Mouse (Mus musculus) limb, embryonic 10.5 days (tissue): Measurements from ENCODE around the gene Pnkd. TPM values are rescaled to one million over a fixed set of nuclear protein-coding genes. Genes with fewer than 3 reads are reported as not detected.
"Not testable (repeated sequence)": the region's sequence is repeated elsewhere in the genome, so short reads cannot be mapped to it uniquely, and the experiment has no call there.

Source experiments
- DNase-seq: peaks from one replicate; pipeline ENCODE4 v3.0.0-alpha.2; 2017; ENCODE audit warnings: low spot score
- H3K27ac ChIP-seq: fragments of 300-500 bp; sonication (generic); 2 replicates; pipeline ENCODE4 v1.5.1; 2016; ENCODE audit warnings: mild to moderate bottlenecking
- H3K27me3 ChIP-seq: fragments of 300-500 bp; sonication (generic); 2 replicates; pipeline ENCODE4 v1.6.1; 2016; ENCODE audit warnings: low read depth, mild to moderate bottlenecking; ENCODE audit not compliant: poor library complexity, severe bottlenecking
- H3K36me3 ChIP-seq: fragments of 300-500 bp; sonication (generic); 2 replicates; pipeline ENCODE4 v1.6.1; 2016; ENCODE audit warnings: mild to moderate bottlenecking, moderate library complexity
- H3K4me1 ChIP-seq: fragments of 300-500 bp; sonication (generic); 2 replicates; pipeline ENCODE4 v1.6.1; 2016
- H3K4me3 ChIP-seq: fragments of 300-500 bp; sonication (generic); 2 replicates; pipeline ENCODE4 v1.5.1; 2016; ENCODE audit warnings: mild to moderate bottlenecking, moderate library complexity
- H3K9me3 ChIP-seq: fragments of 300-500 bp; sonication (generic); replicated peaks from 2 replicates; pipeline ENCODE4 v1.6.1; 2016; ENCODE audit warnings: mild to moderate bottlenecking
- WGBS: fragments of 180-500 bp; shearing (Covaris S2); methylation state at CpG from one replicate; pipeline ENCODE4 v1.1.7; 2016; 5-methylcytosine and 5-hydroxymethylcytosine counted together
- polyA plus RNA-seq: library from polyadenylated mRNA; unstranded; fragments of >200 nt; fragmentation: Nextera tagmentation; extraction: Ambion mirVana; gene quantifications from 2 replicates; pipeline ENCODE4 v1.2.1, GENCODE M21; 2016

Pnkd gene
- polyA plus RNA-seq, 1 experiment from 2014 or later = 113 TPM

DNA sequence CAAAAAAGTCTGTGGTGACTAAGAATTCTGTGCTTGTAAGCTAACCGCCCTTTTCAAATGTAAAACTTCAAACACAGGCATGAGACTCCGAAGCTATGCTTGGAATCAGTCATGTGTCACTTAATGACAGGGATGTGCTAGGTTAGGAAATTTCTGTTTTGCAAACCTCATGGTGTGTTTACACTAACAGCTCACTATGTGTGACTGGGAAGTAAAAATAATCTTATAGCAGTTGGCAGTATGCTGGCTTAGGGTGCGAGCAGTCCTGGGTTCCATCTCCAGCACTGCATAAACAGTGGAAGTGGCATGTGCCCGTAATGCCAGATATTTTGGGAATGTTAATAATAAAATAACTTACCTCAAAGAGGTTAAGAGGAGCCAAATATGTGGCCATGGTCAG is 20.2 kb downstream of the Pnkd start:
- no peaks in the 10 kb centered on the region for H3K36me3 ChIP-seq
- H3K27ac ChIP-seq = no peak overlapping the region
- H3K4me3 ChIP-seq = no peak overlapping the region
- peaks cover 33% of the 10 kb centered on the region for H3K4me1 ChIP-seq
- no peaks in the 10 kb centered on the region for H3K9me3 ChIP-seq
- no peaks in the 10 kb centered on the region for H3K27me3 ChIP-seq
- DNase-seq = no peak
- 59% methylated on average over 4 of the region's 4 CpGs for WGBS

DNA sequence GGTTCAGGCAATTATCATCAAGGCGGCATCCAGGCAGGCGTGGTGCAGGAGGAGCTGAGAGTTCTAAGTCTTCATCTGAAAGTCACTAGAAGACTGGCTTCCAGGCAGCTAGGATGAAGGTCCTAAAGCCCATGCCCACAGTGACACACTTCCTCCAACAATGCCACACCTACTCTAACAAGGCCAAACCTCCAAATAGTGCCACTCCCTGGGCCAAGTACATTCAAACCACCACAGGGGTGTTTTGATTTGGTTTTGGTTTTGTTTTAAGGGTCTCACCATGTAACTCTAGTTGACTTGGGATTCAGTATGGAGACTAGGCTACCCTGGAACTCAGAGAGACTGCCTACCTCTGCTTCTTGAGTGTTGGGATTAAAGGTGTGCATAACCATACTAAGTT is 20.8 kb downstream of the Pnkd start, which contains the start of gene Tmbim1:
Gene Tmbim1 (minus strand): TSS at position 101 of the 400 bp plus-strand sequence.
- no peak for DNase-seq

DNA sequence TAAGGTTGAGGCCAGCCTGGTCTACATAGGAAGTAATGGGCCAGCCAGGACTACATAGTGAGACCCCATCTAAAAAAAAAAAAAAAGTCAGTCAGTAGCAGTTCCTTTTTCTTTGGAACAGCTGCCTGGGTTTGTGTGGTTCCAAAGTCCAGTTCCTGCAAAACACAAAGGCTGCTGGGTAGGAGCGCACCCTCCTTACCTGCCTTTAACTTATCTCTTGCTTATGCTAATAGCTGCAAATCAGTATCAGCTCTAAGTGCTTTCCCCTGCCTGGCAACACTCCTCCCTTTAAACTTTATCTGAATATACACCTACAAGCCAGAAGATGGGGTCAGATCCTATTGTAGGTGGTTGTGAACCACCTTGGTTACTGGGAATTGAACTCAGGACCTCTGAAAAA is 22.4 kb downstream of the Pnkd start:
- Histone ChIP-seq H3K36me3 (no peaks in the 10 kb centered on the region), H3K4me1 (peaks cover 35% of the 10 kb centered on the region), H3K27me3 (no peaks in the 10 kb centered on the region), H3K4me3 (no peak overlapping the region), H3K27ac (no peak overlapping the region), H3K9me3 (no peaks in the 10 kb centered on the region)
- DNase-seq = no peak
- WGBS = 96% methylated on average over 1 of the region's 1 CpGs

More for the DNA sequence above, 20.8 kb downstream of the Pnkd start, which contains the start of gene Tmbim1:
- peak within 1 kb of the TSS; percentile 84; the same call in 1 of the 2 replicates for H3K27ac ChIP-seq
- no peaks in the 10 kb centered on the region for H3K9me3 ChIP-seq
- H3K27me3 ChIP-seq = no peaks in the 10 kb centered on the region
- peaks cover 35% of the 10 kb centered on the region for H3K4me1 ChIP-seq
- 58% methylated on average over 2 of the region's 2 CpGs for WGBS
- H3K36me3 ChIP-seq = no peaks in the 10 kb centered on the region
- peak within 1 kb of the TSS; percentile 70 for H3K4me3 ChIP-seq

DNA sequence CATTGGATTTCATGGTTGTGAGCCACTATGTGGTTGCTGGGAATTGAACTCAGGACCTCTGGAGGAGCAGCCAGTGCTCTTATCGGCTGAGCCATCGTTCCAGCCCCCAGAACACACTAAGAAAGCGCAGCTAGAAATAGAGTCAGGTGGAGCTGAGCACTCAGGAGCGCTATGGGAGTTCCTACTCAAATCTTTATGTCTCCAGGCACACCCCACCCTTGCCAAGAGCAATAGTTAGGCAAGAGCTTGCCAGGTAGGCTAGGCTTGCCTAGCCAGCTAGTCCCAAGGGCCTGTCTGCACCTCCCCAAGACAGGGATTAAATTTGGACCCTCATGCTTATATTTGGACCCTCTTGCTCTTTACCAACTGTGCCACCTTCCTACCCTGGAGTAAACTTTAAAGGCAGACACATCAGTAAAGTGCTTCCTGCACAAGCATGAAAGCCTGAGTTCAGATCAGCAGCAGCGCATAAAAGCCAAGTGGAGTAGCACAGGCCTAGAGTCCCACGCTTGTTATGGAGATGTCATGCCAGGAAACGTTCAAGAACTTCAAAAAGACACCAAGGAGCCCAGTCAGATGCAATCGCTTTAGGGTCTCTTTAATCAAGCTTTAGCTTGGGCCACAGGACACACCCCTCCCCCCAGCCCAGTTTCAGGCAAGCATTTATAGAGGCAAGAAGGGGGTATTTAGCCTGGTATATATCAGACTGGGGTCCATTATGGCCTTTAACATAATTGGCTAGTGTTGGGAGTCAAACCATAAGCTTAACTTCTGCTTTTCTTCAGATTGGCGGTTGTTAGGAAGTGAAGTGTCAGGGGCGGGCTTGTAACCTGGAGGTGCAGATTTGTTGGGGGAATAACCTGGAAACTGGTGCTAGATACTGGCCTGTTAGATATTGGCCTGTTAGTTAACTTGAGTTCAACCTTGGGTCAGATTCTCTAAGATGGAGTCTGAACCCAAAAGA is 23.6 kb downstream of the Pnkd start:
- Histone ChIP-seq H3K9me3 (no peaks in the 10 kb centered on the region), H3K4me1 (peaks cover 26% of the 10 kb centered on the region), H3K4me3 (no peak overlapping the region), H3K27me3 (no peaks in the 10 kb centered on the region), H3K36me3 (no peaks in the 10 kb centered on the region), H3K27ac (no peak overlapping the region)
- 59% methylated on average over 10 of the region's 10 CpGs for WGBS
- DNase-seq = no peak

DNA sequence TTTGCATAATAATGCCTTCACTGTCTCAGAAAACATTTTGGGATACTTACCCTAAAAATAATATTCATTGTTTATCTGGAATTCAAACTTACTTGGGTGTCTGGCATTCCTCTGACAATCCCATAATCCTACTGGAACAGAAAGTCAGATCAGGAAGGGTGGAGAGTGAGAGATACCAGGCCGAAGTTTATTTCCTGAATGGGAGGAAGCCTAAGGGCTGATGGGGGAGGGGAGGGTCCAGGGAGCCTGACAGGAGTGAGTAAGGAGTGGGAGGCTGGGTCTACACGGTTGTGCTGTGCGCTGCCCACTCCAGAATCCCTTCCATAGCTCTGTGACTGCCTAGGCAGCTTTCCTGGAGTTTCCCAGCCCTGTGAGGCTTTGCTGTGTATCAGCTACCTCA is 25.0 kb downstream of the Pnkd start:
- Histone ChIP-seq H3K4me1 (peaks cover 14% of the 10 kb centered on the region), H3K36me3 (no peaks in the 10 kb centered on the region), H3K9me3 (no peaks in the 10 kb centered on the region), H3K27me3 (no peaks in the 10 kb centered on the region), H3K4me3 (no peak overlapping the region), H3K27ac (peak overlapping the region; percentile 58)
- no peak for DNase-seq
- 42% methylated on average over 3 of the region's 3 CpGs for WGBS

DNA sequence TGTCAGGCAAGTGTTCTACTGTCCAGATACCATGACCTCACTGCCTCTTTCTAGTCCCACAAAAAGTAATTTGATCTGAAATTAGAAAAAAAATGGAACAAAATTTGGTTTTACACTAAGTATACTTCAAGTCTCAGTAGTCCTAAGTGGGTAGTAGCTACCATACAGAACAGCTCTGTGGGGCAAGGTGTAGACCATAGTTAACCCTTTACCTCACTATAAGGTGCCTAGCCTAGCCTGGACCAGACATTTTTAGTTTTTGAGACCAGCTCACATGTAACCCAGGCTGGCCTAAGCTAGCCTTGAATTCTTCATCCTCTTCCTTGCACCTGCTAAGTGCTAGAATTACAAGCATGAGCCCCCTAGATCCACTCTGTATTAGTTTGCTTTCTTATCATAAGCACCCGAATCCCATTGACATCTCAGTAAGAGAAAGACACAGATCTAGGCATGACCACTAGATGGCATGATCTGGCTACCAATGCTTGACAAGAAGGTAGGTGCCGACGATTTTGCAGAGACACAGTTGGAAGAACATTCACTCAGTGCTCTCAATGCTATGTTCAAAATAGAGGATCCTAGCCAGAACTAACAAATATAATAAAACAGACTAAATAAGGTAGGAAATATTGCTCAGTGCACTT is 28.4 kb downstream of the Pnkd start:
- DNase-seq = no peak
- Histone ChIP-seq H3K27ac (no peak overlapping the region), H3K27me3 (no peaks in the 10 kb centered on the region), H3K4me3 (no peak overlapping the region), H3K36me3 (no peaks in the 10 kb centered on the region), H3K4me1 (peaks cover 26% of the 10 kb centered on the region), H3K9me3 (no peaks in the 10 kb centered on the region)
- 8% methylated on average over 3 of the region's 3 CpGs for WGBS

DNA sequence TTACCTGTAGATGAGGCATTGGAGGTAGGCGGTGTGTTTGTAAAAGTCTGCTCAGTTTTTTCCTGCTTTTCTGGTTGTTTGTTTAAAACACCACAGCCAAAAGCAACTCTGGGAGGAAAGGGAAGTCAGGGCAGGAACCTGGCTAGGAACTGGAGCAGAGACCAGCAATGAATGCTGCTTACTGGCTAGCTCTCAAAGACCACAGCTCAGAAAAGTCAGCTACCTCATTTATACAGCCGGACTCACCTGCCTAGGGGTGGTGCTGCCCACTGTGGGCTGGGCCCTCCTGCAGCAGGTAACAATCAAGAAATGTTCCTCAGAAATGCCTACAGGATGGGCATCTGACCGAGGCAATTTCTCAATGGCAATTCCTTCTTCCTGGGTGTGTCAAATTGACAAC is 30.1 kb downstream of the Pnkd start:
- DNase-seq = no peak
- H3K27ac ChIP-seq = no peak overlapping the region
- no peaks in the 10 kb centered on the region for H3K9me3 ChIP-seq
- H3K4me3 ChIP-seq = no peak overlapping the region
- H3K36me3 ChIP-seq = no peaks in the 10 kb centered on the region
- no peaks in the 10 kb centered on the region for H3K27me3 ChIP-seq
- WGBS = 97% methylated on average over 3 of the region's 3 CpGs
- H3K4me1 ChIP-seq = peaks cover 20% of the 10 kb centered on the region

DNA sequence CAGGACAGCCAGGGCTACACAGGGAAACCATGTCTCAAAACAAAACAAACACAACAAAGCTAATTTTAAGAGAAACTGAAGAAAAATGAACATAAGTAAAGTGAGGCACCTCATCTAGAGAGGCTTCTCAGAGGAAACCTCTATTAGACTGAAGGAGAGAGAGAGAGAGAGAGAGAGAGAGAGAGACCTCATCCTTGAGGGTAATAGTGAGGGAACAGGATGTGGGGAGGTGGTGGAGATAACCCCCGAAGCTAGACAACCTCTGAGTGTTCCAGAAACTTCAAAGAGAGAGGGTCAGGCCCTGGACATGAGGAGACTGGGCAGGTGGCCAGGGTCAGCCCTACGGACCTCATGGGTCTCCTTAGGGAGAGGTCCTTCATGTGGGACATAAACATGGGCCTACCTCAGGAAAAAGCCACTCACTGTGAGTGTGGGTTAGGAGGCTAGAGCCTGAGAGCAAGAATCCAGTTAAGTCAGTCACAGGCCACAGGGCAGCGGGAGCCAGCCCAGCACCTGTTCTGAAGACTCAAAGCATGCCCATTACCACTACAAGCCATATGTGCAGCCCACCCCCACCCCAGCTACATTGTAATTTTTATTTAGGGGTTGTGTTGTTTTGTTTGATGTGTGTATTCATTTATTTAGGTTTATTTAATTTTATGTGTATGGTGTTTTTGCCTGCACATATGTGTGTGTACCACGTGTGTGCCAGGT is 31.5 kb downstream of the Pnkd start:
- no peak overlapping the region; the same call in 1 of the 2 replicates for H3K27ac ChIP-seq
- H3K27me3 ChIP-seq = no peaks in the 10 kb centered on the region
- no peaks in the 10 kb centered on the region for H3K36me3 ChIP-seq
- H3K4me3 ChIP-seq = no peak overlapping the region
- DNase-seq = no peak
- WGBS = 89% methylated on average over 4 of the region's 4 CpGs
- H3K4me1 ChIP-seq = peaks cover 16% of the 10 kb centered on the region
- H3K9me3 ChIP-seq = no peaks in the 10 kb centered on the region

DNA sequence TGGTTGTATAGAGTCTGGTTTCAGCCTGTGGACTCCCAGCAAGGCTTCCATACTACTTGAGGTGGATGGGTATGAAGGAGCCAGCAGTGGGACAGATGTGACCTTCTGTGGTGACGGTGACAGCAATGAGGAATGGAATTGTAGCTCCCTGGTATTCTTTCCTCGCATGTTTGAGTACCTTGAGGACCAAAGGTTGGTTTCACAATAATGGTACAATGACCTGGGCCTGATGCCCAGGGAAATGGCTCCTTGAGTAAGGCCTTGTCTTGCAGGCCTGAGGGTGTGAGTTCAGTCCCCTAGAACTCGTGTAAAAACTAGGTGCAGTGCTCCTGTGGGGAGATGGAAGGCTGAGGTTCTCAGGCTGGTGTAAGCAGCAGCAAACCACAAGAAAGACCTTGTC is 34.0 kb downstream of the Pnkd start:
- Histone ChIP-seq H3K36me3 (no peaks in the 10 kb centered on the region), H3K9me3 (no peaks in the 10 kb centered on the region), H3K27ac (no peak overlapping the region), H3K4me3 (no peak overlapping the region), H3K4me1 (peaks cover 21% of the 10 kb centered on the region), H3K27me3 (no peaks in the 10 kb centered on the region)
- WGBS = 96% methylated on average over 3 of the region's 3 CpGs
- DNase-seq = no peak

DNA sequence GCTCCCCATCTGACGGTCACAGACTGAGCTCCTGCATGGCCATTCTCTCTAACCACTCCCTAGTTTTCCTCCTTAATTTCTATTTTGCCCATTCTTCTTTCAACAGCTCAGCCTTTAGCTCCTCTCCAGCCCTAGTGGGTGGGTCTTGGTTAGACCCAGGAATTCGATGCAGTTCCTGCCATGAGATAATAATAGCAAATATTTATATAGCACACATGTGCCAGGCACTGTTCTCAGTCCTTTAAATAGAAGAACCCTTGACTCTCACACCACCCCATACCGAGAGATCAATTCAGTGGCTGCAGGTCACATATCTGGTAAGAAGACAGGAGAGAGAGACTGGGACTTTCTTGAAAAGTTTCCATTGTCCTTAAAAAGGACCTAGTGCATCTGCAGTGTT is 36.7 kb downstream of the Pnkd start:
- 85% methylated on average over 3 of the region's 3 CpGs for WGBS

DNA sequence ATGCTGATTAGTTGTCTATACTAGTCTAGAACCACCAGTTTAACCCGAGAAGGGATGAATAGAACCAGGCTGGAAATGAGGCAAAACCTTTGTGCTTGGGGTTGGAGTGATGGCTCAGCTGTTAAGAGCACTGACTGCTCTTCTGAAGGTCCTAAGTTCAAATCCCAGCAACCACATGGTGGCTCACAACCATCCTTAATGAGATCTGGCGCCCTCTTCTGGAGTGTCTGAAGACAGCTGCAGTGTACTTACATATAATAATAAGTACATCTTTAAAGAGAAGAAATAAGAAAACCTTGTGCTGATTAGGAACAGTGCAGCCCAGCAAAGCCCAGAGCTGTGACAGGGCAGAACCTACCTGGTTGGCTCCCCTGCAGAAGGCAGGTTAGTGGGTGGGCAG is 42.2 kb downstream of the Pnkd start:
- not testable (repeated sequence) for H3K9me3 ChIP-seq, H3K36me3 ChIP-seq, DNase-seq, H3K27me3 ChIP-seq, H3K27ac ChIP-seq, H3K4me3 ChIP-seq
- WGBS = 70% methylated on average over 2 of the region's 2 CpGs
- peaks cover 20% of the 10 kb centered on the region for H3K4me1 ChIP-seq

More for the DNA sequence above, 36.7 kb downstream of the Pnkd start:
- no peak for DNase-seq
- H3K4me3 ChIP-seq = no peak overlapping the region
- peaks cover 17% of the 10 kb centered on the region for H3K4me1 ChIP-seq
- no peaks in the 10 kb centered on the region for H3K9me3 ChIP-seq
- no peak overlapping the region for H3K27ac ChIP-seq
- H3K27me3 ChIP-seq = no peaks in the 10 kb centered on the region
- no peaks in the 10 kb centered on the region for H3K36me3 ChIP-seq

DNA sequence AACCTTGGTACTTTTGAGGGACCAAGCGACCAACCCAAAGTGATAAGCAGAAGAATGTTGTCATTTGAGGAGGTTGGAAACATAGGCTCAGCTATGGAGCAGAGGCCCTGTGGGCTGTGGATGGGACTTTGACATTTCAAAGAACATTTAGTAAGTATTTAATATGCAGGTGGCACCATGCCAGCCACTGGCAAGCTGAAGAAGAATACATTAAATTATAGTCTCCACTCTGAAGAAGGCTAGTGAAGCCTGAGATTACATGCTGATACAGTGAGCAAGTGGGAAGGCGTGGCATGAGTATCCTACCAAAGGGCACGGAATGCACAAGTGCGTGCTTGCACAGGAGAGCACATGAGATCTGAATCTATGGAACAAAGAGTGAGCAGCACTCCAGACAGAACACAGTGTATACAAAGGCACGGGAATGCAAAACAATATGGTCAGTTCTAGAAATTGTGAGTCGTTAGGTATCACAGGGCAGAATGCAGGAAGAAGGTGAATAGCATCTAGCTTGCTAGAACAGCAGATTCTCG is 45.2 kb downstream of the Pnkd start:
- Histone ChIP-seq H3K36me3 (no peaks in the 10 kb centered on the region), H3K4me3 (no peak overlapping the region), H3K9me3 (no peaks in the 10 kb centered on the region), H3K4me1 (peaks cover 42% of the 10 kb centered on the region), H3K27me3 (no peaks in the 10 kb centered on the region), H3K27ac (no peak overlapping the region)
- no peak for DNase-seq
- WGBS = 81% methylated on average over 7 of the region's 7 CpGs
